ENCODE assay signal across 9 mouse cellular contexts in the genomic region with DNA sequence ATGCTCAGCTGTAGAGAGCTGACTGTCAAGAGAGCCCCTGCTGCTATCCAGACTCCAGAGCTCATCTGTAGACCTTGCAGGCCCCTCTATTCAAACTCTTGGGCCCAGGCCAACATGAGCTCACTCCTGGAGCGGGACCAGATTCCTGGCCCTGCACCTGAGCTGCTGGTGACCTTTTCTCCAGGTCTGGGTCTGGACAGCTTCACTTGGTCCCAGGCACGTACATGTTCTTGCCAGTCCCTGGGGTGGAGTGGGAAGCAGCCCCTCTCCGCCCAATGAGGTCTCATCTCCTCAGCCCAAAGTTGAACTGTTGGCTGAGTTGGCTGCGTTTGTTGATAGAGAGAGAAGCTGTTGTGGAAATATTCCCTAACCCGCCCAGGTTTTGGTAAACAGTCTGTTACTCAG. TPM values are rescaled to one million over a fixed set of nuclear protein-coding genes. Genes with fewer than 3 reads are reported as not detected.
A peak's percentile ranks its signal among the peaks of the same experiment; 100 is the strongest.
DNase-seq lines count a peak whose midpoint lies in the region; ATAC-seq lines count a peak whose summit lies in the region.
"Had no signal": no experiment of that assay in that cellular context is flagged by ENCODE, and none has a peak within 500 bp of the region (broad histone marks: within the 10 kb centered on the region; RNA-seq: fewer than 3 reads in every experiment).

No protein-coding gene starts in this region.

- peak; percentile 49 for ATAC-seq in heart, embryonic 15.5 days (replicated peaks; ENCODE audit: insufficient number of reproducible peaks, insufficient read depth, low FRiP score, low read depth)
- peak; percentile 17; the same call in 1 of the 2 replicates for ATAC-seq in limb, embryonic 13.5 days (ENCODE audit: low FRiP score, low read depth)
- ATAC-seq in liver, embryonic 11.5 days (replicated peaks; ENCODE audit: low FRiP score): no peak
- ATAC-seq: Patski had no signal

- no peaks in the 10 kb centered on the region for H3K36me3 ChIP-seq in heart, embryonic 15.5 days
- H3K36me3 ChIP-seq in limb, embryonic 13.5 days: no peaks in the 10 kb centered on the region
- H3K36me3 ChIP-seq in liver, embryonic 11.5 days (ENCODE audit: control insufficient read depth, insufficient read depth, low read length): no peaks in the 10 kb centered on the region

- H3K4me2 ChIP-seq in heart, embryonic 15.5 days: peak overlapping the region; percentile 35
- H3K4me2 ChIP-seq in limb, embryonic 13.5 days (replicated peaks): no peak overlapping the region
- H3K4me2 ChIP-seq in liver, embryonic 11.5 days: no peak overlapping the region

- H3K9me3 ChIP-seq in heart, embryonic 15.5 days (replicated peaks): no peaks in the 10 kb centered on the region
- H3K9me3 ChIP-seq in limb, embryonic 13.5 days: no peaks in the 10 kb centered on the region
- no peaks in the 10 kb centered on the region for H3K9me3 ChIP-seq in liver, embryonic 11.5 days (ENCODE audit: control insufficient read depth, low read length)

- peak overlapping the region; percentile 98 for H3K27ac ChIP-seq in heart, embryonic 15.5 days
- peak overlapping the region; percentile 44; the same call in 1 of the 2 replicates for H3K27ac ChIP-seq in limb, embryonic 13.5 days
- H3K27ac ChIP-seq in liver, embryonic 11.5 days (ENCODE audit: low read depth, low read length): no peak overlapping the region

- peaks cover 78% of the 10 kb centered on the region for H3K4me1 ChIP-seq in heart, embryonic 15.5 days (replicated peaks)
- H3K4me1 ChIP-seq in limb, embryonic 13.5 days: peaks cover 74% of the 10 kb centered on the region
- peaks cover 47% of the 10 kb centered on the region for H3K4me1 ChIP-seq in liver, embryonic 11.5 days (replicated peaks; ENCODE audit: control insufficient read depth, insufficient read depth, low read length)

- H3K4me3 ChIP-seq in heart, embryonic 15.5 days: no peak overlapping the region
- no peak overlapping the region for H3K4me3 ChIP-seq in limb, embryonic 13.5 days
- H3K4me3 ChIP-seq in liver, embryonic 11.5 days (ENCODE audit: low read depth, low read length): no peak overlapping the region

- intact Hi-C loops in left cerebral cortex, postnatal 4 days (cut with DNase I): no loop called here

- peak overlapping the region; percentile 18; the same call in 1 of the 2 replicates for H3K9ac ChIP-seq in heart, embryonic 15.5 days
- H3K9ac ChIP-seq in limb, embryonic 13.5 days: no peak overlapping the region
- no peak overlapping the region for H3K9ac ChIP-seq in liver, embryonic 11.5 days (ENCODE audit: low read depth, low read length)

- 29% methylated on average over 5 of the region's 5 CpGs for WGBS in heart, embryonic 15.5 days
- WGBS in limb, embryonic 13.5 days: 60% methylated on average over 5 of the region's 5 CpGs
- 69% methylated on average over 5 of the region's 5 CpGs for WGBS in liver, embryonic 11.5 days

- no peaks in the 10 kb centered on the region for H3K27me3 ChIP-seq in heart, embryonic 15.5 days
- no peaks in the 10 kb centered on the region for H3K27me3 ChIP-seq in limb, embryonic 13.5 days
- no peaks in the 10 kb centered on the region; the same call in 1 of the 2 replicates for H3K27me3 ChIP-seq in liver, embryonic 11.5 days (replicated peaks; ENCODE audit: control insufficient read depth, insufficient read depth, low read length)
- H3K27me3 ChIP-seq: Patski had no signal

- peak; percentile 59 for DNase-seq in left cerebral cortex, postnatal 4 days
- no peak for DNase-seq in left cerebral cortex, adult 18-20 months (ENCODE audit: low spot score in 2 of 2)
- peak; percentile 81 for DNase-seq in cerebellum, adult 9-11 months
- peak; percentile 79 for DNase-seq in yolk sac, embryonic 10.5 days (ENCODE audit: low spot score)
- DNase-seq in c-Kit-positive CD71-positive TER-119-positive erythroid progenitor cells, embryonic 14.5 days (ENCODE audit: low spot score): no peak
- no peak for DNase-seq in liver, embryonic 11.5 days (ENCODE audit: low spot score)

RNA-seq across cellular contexts. Expression of a gene that starts 45.3 kb away (rescaled TPM):
- total RNA-seq in left cerebral cortex, postnatal 4 days (2021): 10 to 100 TPM; 55.2 to 65.1 TPM
- 10 to 100 TPM; 64.4 to 71.4 TPM for total RNA-seq in left cerebral cortex, adult 18-20 months (2021)
- 80.7 and 93.9 TPM in 2 replicates for polyA plus RNA-seq in heart, embryonic 15.5 days (2015; fragmentation: Nextera tagmentation; extraction: Ambion mirVana)
- 54.8 and 55.5 TPM in 2 replicates for polyA plus RNA-seq in limb, embryonic 13.5 days (2015; fragmentation: Nextera tagmentation; extraction: Ambion mirVana)
- 73.7 and 79.5 TPM in 2 replicates for polyA plus RNA-seq in liver, embryonic 11.5 days (2014; fragmentation: Nextera tagmentation; extraction: Ambion mirVana)

Comparison
In these comparisons a context has a peak if more than half of its experiments do, and no peak if none do; other contexts are left out.
1. DNase-seq: peak in left cerebral cortex, postnatal 4 days (single experiment), cerebellum, adult 9-11 months (single experiment) and yolk sac, embryonic 10.5 days (single experiment); none in left cerebral cortex, adult 18-20 months (0 of 2), c-Kit-positive CD71-positive TER-119-positive erythroid progenitor cells, embryonic 14.5 days (single experiment) and liver, embryonic 11.5 days (single experiment).